Mouse (Mus musculus) neural tube, embryonic 14.5 days (tissue): ENCODE measurements at regions not wholly inside any gene's neighbourhood (a gene's known extent, or its start where the extent isn't known, plus 50 kb on each side); places are given as distances from the start of the nearest gene placed in this dataset.

Source experiments
- ATAC-seq: fragments of 200-750 bp; cut with Nextera tagmentation; 2 replicates; pipeline ENCODE4 v1.8.0; 2017; ENCODE audit warnings: low read depth, mild to moderate bottlenecking, moderate TSS enrichment, moderate library complexity
- H3K27ac ChIP-seq: fragments of 300-500 bp; sonication (generic); 2 replicates; pipeline ENCODE4 v1.5.1; 2014; ENCODE audit warnings: low read depth, mild to moderate bottlenecking, control low read depth, low read length, moderate library complexity, mixed read lengths
- H3K27me3 ChIP-seq: fragments of 300-500 bp; sonication (generic); 2 replicates; pipeline ENCODE4 v1.6.1; 2014; ENCODE audit warnings: low read length; ENCODE audit not compliant: control insufficient read depth, insufficient read depth
- H3K36me3 ChIP-seq: fragments of 300-500 bp; sonication (generic); 2 replicates; pipeline ENCODE4 v1.6.1; 2014; ENCODE audit warnings: low read length, mixed read lengths; ENCODE audit not compliant: control insufficient read depth, insufficient read depth
- H3K4me1 ChIP-seq: fragments of 300-500 bp; sonication (generic); 2 replicates; pipeline ENCODE4 v1.6.1; 2014; ENCODE audit warnings: low read length; ENCODE audit not compliant: control insufficient read depth, insufficient read depth
- H3K4me2 ChIP-seq: fragments of 300-500 bp; sonication (generic); 2 replicates; pipeline ENCODE4 v1.6.1; 2014; ENCODE audit warnings: mild to moderate bottlenecking, low read depth, low read length, control low read depth
- H3K4me3 ChIP-seq: fragments of 300-500 bp; sonication (generic); 2 replicates; pipeline ENCODE4 v1.5.1; 2014; ENCODE audit warnings: low read depth, low read length, control low read depth, mixed read lengths
- H3K9ac ChIP-seq: fragments of 300-500 bp; sonication (generic); replicated peaks from 2 replicates; pipeline ENCODE4 v1.6.1; 2014; ENCODE audit warnings: low read depth, mild to moderate bottlenecking, control low read depth, low read length, mixed read lengths
- H3K9me3 ChIP-seq: fragments of 300-500 bp; sonication (generic); 2 replicates; pipeline ENCODE4 v1.6.1; 2016; ENCODE audit warnings: low read length; ENCODE audit not compliant: control insufficient read depth
- WGBS: fragments of 180-500 bp; shearing (Covaris S2); extraction: QIAGEN DNeasy Blood & Tissue Kit; methylation state at CpG from one replicate; pipeline ENCODE4 v1.1.7; 2014; 5-methylcytosine and 5-hydroxymethylcytosine counted together

DNA sequence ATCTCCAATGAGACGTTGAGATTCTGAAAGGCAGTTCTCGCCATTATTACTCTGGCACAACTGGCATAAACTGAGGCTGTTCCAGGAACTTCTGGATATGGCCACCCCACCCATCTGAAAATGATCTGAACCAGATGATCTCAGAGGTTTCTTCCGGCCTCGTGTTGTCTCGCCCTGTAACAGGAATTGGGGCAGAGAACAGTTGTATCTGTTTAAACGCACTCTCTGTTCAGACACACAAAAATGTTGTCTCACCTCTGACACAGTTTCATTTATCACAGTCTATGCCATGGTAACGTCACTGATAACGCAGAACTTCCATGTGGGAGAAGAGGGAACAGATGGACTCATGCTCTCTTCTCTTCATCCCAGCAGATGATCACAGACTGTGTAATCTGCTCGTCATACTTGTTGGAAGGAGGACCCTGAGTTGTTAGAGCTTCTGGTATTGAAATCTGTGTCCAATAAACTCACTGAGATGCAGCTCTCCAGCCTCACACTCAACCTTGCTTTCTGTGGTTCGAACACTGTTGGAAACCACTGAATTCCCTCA is 63.9 kb upstream of the Sv2b start:
- Histone ChIP-seq H3K4me1 (no peaks in the 10 kb centered on the region), H3K36me3 (no peaks in the 10 kb centered on the region), H3K4me3 (no peak overlapping the region), H3K27ac (no peak overlapping the region), H3K4me2 (no peak overlapping the region), H3K27me3 (no peaks in the 10 kb centered on the region), H3K9ac (no peak overlapping the region), H3K9me3 (no peaks in the 10 kb centered on the region)
- 74% methylated on average over 10 of the region's 10 CpGs for WGBS
- ATAC-seq, result no peak

DNA sequence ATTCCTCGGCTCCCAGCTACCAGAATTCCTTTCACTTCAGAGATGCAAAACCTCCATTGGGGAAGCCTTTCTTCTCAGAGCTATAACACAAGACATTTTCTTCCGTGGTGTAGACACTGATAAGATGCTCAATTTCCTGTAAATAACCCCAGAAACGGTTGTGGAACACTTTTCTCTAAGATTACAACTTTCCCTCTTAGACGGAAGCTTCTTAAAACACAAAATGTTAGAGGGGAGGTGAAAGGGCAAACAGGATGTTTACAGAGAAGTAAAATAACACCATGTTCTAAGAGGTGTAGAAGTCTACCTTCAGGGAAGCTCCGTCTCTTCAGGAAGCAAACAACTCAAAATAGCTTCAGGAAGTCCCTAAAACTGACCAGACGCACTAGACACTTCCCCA is 65.4 kb upstream of the Sv2b start:
- H3K36me3 ChIP-seq, result no peaks in the 10 kb centered on the region
- H3K4me3 ChIP-seq, result no peak overlapping the region
- no peaks in the 10 kb centered on the region for H3K9me3 ChIP-seq
- WGBS, result 84% methylated on average over 6 of the region's 6 CpGs
- no peaks in the 10 kb centered on the region for H3K27me3 ChIP-seq
- no peak overlapping the region for H3K9ac ChIP-seq
- H3K4me1 ChIP-seq, result no peaks in the 10 kb centered on the region
- no peak overlapping the region for H3K4me2 ChIP-seq
- no peak for ATAC-seq
- no peak overlapping the region for H3K27ac ChIP-seq

DNA sequence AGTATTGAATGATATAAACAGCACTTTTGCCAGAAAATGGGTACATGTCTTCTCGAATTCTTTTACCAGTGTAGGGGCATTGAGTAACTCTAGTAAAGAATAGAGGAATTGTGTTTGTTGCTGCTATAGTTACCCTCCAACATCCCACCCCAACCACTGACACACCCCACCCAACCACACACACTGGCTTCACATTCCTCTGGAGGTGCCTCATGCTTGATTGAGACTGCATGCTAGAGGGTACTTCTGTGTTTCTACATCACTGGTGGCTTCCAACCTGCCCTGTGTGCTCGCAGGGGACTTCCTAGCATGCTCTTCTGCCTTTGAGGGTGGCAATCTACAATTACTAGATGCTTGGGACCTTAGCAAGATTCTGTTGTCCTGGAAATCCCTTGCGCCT is 70.5 kb upstream of the Sv2b start:
- 88% methylated on average over 3 of the region's 3 CpGs for whole genome bisulfite sequencing
- Histone ChIP-seq H3K36me3 (no peaks in the 10 kb centered on the region), H3K4me1 (no peaks in the 10 kb centered on the region), H3K27me3 (no peaks in the 10 kb centered on the region), H3K9ac (no peak overlapping the region), H3K9me3 (no peaks in the 10 kb centered on the region), H3K4me2 (no peak overlapping the region), H3K4me3 (no peak overlapping the region), H3K27ac (no peak overlapping the region)
- ATAC-seq, result no peak

DNA sequence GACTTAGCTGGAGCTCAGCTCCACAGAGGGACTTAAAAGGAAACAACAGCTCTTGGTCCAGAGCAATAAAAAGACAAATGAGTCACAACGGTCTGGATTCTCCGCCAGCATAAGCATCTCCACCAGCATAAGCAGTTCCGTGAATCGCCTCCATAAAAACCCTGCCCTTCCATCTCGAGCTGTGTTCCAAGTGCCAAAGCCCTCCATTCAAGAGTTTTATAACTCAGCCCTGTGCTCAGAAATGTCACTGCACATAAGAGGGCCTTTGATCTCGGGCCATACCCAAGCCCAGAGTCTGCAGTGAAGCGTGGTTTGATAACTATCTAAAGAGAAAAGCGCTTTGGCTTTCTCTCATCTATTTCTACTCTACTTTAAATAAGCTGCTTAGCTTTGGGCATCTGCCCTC is 70.8 kb upstream of the Akap13 start:
- Histone ChIP-seq H3K36me3 (no peaks in the 10 kb centered on the region), H3K9ac (no peak overlapping the region), H3K27ac (no peak overlapping the region), H3K4me2 (no peak overlapping the region), H3K4me3 (no peak overlapping the region), H3K4me1 (no peaks in the 10 kb centered on the region), H3K9me3 (no peaks in the 10 kb centered on the region), H3K27me3 (no peaks in the 10 kb centered on the region)
- peak; percentile 11; the same call in 1 of the 2 replicates for ATAC-seq
- 15% methylated on average over 8 of the region's 8 CpGs for whole genome bisulfite sequencing

DNA sequence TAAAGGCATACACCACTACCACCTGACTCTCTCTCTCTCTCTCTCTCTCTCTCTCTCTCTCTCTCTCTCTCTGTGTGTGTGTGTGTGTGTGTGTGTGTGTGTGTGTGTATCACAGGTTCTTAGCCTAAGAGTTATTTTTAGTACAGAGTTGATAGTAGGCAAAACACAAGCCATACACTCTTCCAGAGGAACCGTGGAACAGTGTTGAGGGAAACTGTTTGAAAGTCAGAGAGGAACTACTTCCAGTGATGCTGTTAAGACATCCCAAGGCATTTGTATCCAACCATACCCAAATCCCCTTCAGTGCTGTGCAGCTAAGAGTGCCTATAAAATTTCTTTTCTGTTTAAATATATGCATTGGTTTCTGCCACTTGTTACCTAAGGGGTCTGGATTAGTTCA is 68.3 kb upstream of the Akap13 start:
- H3K9me3 ChIP-seq, result no peaks in the 10 kb centered on the region
- 89% methylated on average over 1 of the region's 1 CpGs for WGBS
- ATAC-seq, result no peak

DNA sequence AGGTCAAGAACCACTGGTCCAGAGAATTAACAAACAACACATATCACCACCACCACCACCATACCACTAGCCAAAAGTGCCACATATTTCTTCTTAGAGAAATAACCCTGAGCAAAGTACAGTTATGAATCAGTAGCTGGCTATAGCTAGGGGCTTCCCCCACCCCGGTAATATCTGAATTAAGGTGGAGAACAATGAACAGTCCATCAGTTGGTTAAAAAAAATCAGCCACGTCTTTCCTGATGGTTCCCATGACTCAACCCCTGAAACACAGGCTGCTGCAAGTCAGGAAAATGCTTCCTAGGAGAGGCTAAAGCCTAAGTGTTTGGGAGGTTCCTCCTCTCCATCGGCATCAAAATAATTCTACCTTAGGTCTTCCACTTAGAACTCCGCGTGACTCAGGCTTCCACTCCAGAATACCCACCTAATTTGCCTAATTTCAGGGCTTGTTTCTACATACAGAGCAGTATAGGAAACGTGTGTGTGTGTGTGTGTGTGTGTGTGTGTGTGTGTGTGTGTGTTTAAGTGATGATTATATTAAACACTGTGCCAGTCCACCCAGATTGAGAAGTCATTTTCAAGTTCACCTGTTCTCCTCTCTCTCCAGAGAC is 67.4 kb upstream of the Akap13 start:
- no peak overlapping the region for H3K4me3 ChIP-seq
- H3K27ac ChIP-seq, result no peak overlapping the region
- ATAC-seq, result no peak
- no peaks in the 10 kb centered on the region for H3K36me3 ChIP-seq
- 81% methylated on average over 6 of the region's 6 CpGs for WGBS
- H3K4me2 ChIP-seq, result no peak overlapping the region
- H3K4me1 ChIP-seq, result no peaks in the 10 kb centered on the region
- no peaks in the 10 kb centered on the region for H3K9me3 ChIP-seq
- no peak overlapping the region for H3K9ac ChIP-seq
- no peaks in the 10 kb centered on the region for H3K27me3 ChIP-seq

More for the DNA sequence above, 68.3 kb upstream of the Akap13 start:
- Histone ChIP-seq H3K4me2 (no peak overlapping the region), H3K27ac (no peak overlapping the region), H3K27me3 (no peaks in the 10 kb centered on the region), H3K4me1 (no peaks in the 10 kb centered on the region), H3K9ac (no peak overlapping the region), H3K36me3 (no peaks in the 10 kb centered on the region), H3K4me3 (no peak overlapping the region)

DNA sequence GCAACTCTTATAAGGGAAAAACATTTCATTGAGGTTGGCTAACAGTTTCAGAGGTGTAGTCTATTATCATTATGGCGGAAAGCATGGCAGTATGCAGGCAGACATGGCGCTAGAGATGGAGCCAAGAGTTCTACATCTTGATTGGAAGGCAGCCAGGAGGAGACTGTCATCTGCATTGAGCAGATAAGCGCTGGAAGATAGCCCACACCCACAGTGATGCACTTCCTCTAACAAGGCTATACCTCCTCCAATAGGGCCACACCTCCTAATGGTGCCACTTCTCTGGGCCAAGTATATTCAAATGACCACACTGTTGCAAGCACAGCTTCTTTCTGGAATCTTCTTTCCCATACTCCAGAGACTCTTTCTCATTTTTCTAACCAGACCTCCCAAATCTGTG is 65.2 kb upstream of the Akap13 start:
- Histone ChIP-seq H3K4me2 (no peak overlapping the region), H3K4me1 (no peaks in the 10 kb centered on the region), H3K9ac (no peak overlapping the region), H3K4me3 (no peak overlapping the region), H3K27ac (no peak overlapping the region), H3K27me3 (no peaks in the 10 kb centered on the region), H3K9me3 (no peaks in the 10 kb centered on the region), H3K36me3 (no peaks in the 10 kb centered on the region)
- no peak for ATAC-seq
- 95% methylated on average over 3 of the region's 3 CpGs for WGBS

DNA sequence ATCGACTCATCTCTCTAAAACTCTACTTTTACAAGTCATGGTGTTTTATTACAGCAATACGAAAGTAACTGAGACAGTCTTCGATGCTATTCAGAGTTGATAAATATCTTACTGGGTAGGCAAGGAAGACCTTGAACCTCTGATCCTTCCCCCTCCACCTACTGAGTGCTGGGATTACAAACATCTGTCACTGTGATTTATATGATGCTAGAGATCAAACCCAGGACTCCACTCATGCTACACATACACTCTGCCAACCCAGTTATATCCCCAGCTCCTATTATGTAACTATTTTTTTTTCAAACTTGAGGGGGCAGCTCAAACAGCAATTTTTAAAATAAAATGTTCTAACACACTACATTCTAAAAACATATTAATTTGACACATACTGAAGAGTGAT is 62.6 kb upstream of the Akap13 start:
- H3K9ac ChIP-seq, result no peak overlapping the region
- no peaks in the 10 kb centered on the region for H3K9me3 ChIP-seq
- ATAC-seq, result no peak
- no peak overlapping the region for H3K27ac ChIP-seq
- H3K4me1 ChIP-seq, result no peaks in the 10 kb centered on the region
- H3K4me3 ChIP-seq, result no peak overlapping the region
- 85% methylated on average over 3 of the region's 3 CpGs for WGBS
- H3K27me3 ChIP-seq, result no peaks in the 10 kb centered on the region
- no peak overlapping the region for H3K4me2 ChIP-seq
- H3K36me3 ChIP-seq, result no peaks in the 10 kb centered on the region

DNA sequence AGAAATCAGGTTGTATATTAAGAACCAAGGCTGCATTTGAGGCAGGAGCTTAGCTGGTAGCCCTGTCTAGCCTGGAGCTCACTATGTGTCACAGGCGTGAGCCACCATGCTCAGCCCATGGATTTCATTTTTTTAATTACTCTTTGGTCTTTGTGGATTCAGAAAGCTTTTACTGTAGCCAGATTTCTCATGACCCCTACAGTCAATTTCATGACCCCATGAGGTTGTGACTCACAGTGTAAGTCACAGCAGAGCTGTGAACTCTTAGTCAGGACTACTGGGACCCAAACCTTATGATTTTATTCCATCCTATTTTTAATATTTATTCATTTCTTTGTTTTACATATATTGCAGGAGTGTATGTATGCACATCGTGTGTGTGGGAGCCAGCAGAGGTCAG is 61.9 kb upstream of the Akap13 start:
- Histone ChIP-seq H3K27me3 (no peaks in the 10 kb centered on the region), H3K36me3 (no peaks in the 10 kb centered on the region), H3K4me3 (no peak overlapping the region), H3K9me3 (no peaks in the 10 kb centered on the region), H3K9ac (no peak overlapping the region), H3K4me2 (no peak overlapping the region), H3K27ac (no peak overlapping the region), H3K4me1 (no peaks in the 10 kb centered on the region)
- ATAC-seq, result no peak
- 89% methylated on average over 2 of the region's 2 CpGs for WGBS
